Mouse (Mus musculus) kidney, adult 2 months (tissue): ENCODE measurements at regions not wholly inside any gene's neighbourhood (a gene's known extent, or its start where the extent isn't known, plus 50 kb on each side); places are given as distances from the start of the nearest gene placed in this dataset.

Experiments
- DNase-seq: peaks from one replicate; pipeline ENCODE4 v3.0.0; 2021
- H3K27ac ChIP-seq: fragments of 200-500 bp; 2 replicates; pipeline ENCODE4 v1.5.1; 2012; ENCODE audit warnings: low read depth, low read length, control low read depth, inconsistent platforms; ENCODE audit not compliant: insufficient read depth
- H3K27me3 ChIP-seq: fragments of 200-500 bp; replicated peaks from 2 replicates; pipeline ENCODE4 v1.6.1; 2012; ENCODE audit warnings: mild to moderate bottlenecking, moderate library complexity, low read length, inconsistent platforms; ENCODE audit not compliant: control insufficient read depth, insufficient read depth
- H3K36me3 ChIP-seq: fragments of 200-500 bp; 2 replicates; pipeline ENCODE4 v1.6.1; 2012; ENCODE audit warnings: mild to moderate bottlenecking, moderate library complexity, low read length, inconsistent platforms; ENCODE audit not compliant: control insufficient read depth, insufficient read depth
- H3K4me1 ChIP-seq: fragments of 200-500 bp; 2 replicates; pipeline ENCODE4 v1.6.1; 2011; ENCODE audit warnings: low read length; ENCODE audit not compliant: control insufficient read depth, insufficient read depth
- H3K4me3 ChIP-seq: fragments of 200-500 bp; 2 replicates; pipeline ENCODE4 v1.5.1; 2011; ENCODE audit warnings: mild to moderate bottlenecking, low read depth, low read length, control low read depth; ENCODE audit not compliant: insufficient read depth
- CTCF ChIP-seq: fragments of 200-500 bp; conservative IDR thresholded peaks from 2 replicates; pipeline ENCODE4 v1.5.1; 2011; ENCODE audit warnings: low read depth, mild to moderate bottlenecking, control low read depth, low read length, moderate library complexity, mixed read lengths; ENCODE audit not compliant: insufficient read depth, insufficient read length
- POLR2A ChIP-seq: fragments of 200-500 bp; IDR thresholded peaks from one replicate; pipeline ENCODE4 v1.6.1; 2011; ENCODE audit warnings: low read depth, low read length, control low read depth
- WGBS: fragments of 180-500 bp; shearing (Covaris S2); methylation state at CpG from one replicate; pipeline ENCODE4 v1.1.7; 2018; 5-methylcytosine and 5-hydroxymethylcytosine counted together

GRCm38 (mm10) chr4:55708808-55709207 lies 176.5 kb upstream of the Klf4 start:
- Histone ChIP-seq H3K36me3 (no peaks in the 10 kb centered on the region), H3K4me1 (peaks cover 6% of the 10 kb centered on the region), H3K4me3 (no peak overlapping the region), H3K27me3 (no peaks in the 10 kb centered on the region), H3K27ac (no peak overlapping the region)
- no peak for TF ChIP-seq CTCF
- TF ChIP-seq POLR2A = no peak
- DNase-seq = no peak
- WGBS = 95% methylated on average over 2 of the region's 2 CpGs

GRCm38 (mm10) chr4:55707916-55708315 lies 175.7 kb upstream of the Klf4 start:
- peaks cover 6% of the 10 kb centered on the region for H3K4me1 ChIP-seq
- 53% methylated on average over 10 of the region's 10 CpGs for WGBS
- TF ChIP-seq POLR2A = no peak
- TF ChIP-seq CTCF = no peak
- H3K4me3 ChIP-seq = no peak overlapping the region
- H3K27me3 ChIP-seq = no peaks in the 10 kb centered on the region
- H3K27ac ChIP-seq = no peak overlapping the region
- no peaks in the 10 kb centered on the region for H3K36me3 ChIP-seq
- no peak for DNase-seq

- Histone ChIP-seq H3K4me1 (no peaks in the 10 kb centered on the region), H3K4me3 (no peak overlapping the region), H3K36me3 (no peaks in the 10 kb centered on the region), H3K27me3 (no peaks in the 10 kb centered on the region), H3K27ac (no peak overlapping the region)
- no peak for TF ChIP-seq POLR2A
- TF ChIP-seq CTCF = no peak
- WGBS = 89% methylated on average over 4 of the region's 4 CpGs
- no peak for DNase-seq
Observed at GRCm38 (mm10) chr4:55704921-55705320, 172.7 kb upstream of the Klf4 start.

GRCm38 (mm10) chr4:55703346-55703916 lies 171.2 kb upstream of the Klf4 start:
- WGBS = 82% methylated on average over 2 of the region's 2 CpGs
- H3K27ac ChIP-seq = no peak overlapping the region
- DNase-seq = no peak
- H3K36me3 ChIP-seq = no peaks in the 10 kb centered on the region
- H3K4me1 ChIP-seq = no peaks in the 10 kb centered on the region
- H3K4me3 ChIP-seq = no peak overlapping the region
- no peaks in the 10 kb centered on the region for H3K27me3 ChIP-seq
- TF ChIP-seq POLR2A = no peak
- no peak for TF ChIP-seq CTCF

GRCm38 (mm10) chr4:55701334-55701733 lies 169.1 kb upstream of the Klf4 start:
- TF ChIP-seq CTCF = no peak
- no peak for TF ChIP-seq POLR2A
- no peaks in the 10 kb centered on the region for H3K36me3 ChIP-seq

GRCm38 (mm10) chr4:55699917-55700316 lies 167.7 kb upstream of the Klf4 start:
- 64% methylated on average over 8 of the region's 8 CpGs for WGBS
- no peaks in the 10 kb centered on the region for H3K36me3 ChIP-seq
- H3K4me1 ChIP-seq = no peaks in the 10 kb centered on the region
- no peak for DNase-seq
- no peak for TF ChIP-seq POLR2A
- no peak for TF ChIP-seq CTCF
- no peak overlapping the region for H3K27ac ChIP-seq
- no peaks in the 10 kb centered on the region for H3K27me3 ChIP-seq
- no peak overlapping the region for H3K4me3 ChIP-seq

More at GRCm38 (mm10) chr4:55701334-55701733, 169.1 kb upstream of the Klf4 start:
- no peaks in the 10 kb centered on the region for H3K4me1 ChIP-seq
- WGBS = 53% methylated on average over 2 of the region's 2 CpGs
- H3K27ac ChIP-seq = no peak overlapping the region
- H3K4me3 ChIP-seq = no peak overlapping the region
- DNase-seq = no peak
- H3K27me3 ChIP-seq = no peaks in the 10 kb centered on the region

GRCm38 (mm10) chr4:55699161-55699560 lies 166.9 kb upstream of the Klf4 start:
- no peaks in the 10 kb centered on the region for H3K27me3 ChIP-seq
- H3K4me1 ChIP-seq = no peaks in the 10 kb centered on the region
- TF ChIP-seq POLR2A (no peak), CTCF (no peak)
- no peak overlapping the region for H3K4me3 ChIP-seq
- no peak overlapping the region for H3K27ac ChIP-seq
- H3K36me3 ChIP-seq = no peaks in the 10 kb centered on the region
- WGBS = 93% methylated on average over 5 of the region's 5 CpGs
- DNase-seq = no peak

- 70% methylated on average over 12 of the region's 12 CpGs for WGBS
- H3K4me1 ChIP-seq = no peaks in the 10 kb centered on the region
- H3K27ac ChIP-seq = no peak overlapping the region
- no peaks in the 10 kb centered on the region for H3K36me3 ChIP-seq
- no peak for TF ChIP-seq CTCF
- no peak for TF ChIP-seq POLR2A
- no peaks in the 10 kb centered on the region for H3K27me3 ChIP-seq
- DNase-seq = no peak
- H3K4me3 ChIP-seq = no peak overlapping the region
Observed at GRCm38 (mm10) chr4:55697108-55697507, 164.8 kb upstream of the Klf4 start.
